In the genomic region with DNA sequence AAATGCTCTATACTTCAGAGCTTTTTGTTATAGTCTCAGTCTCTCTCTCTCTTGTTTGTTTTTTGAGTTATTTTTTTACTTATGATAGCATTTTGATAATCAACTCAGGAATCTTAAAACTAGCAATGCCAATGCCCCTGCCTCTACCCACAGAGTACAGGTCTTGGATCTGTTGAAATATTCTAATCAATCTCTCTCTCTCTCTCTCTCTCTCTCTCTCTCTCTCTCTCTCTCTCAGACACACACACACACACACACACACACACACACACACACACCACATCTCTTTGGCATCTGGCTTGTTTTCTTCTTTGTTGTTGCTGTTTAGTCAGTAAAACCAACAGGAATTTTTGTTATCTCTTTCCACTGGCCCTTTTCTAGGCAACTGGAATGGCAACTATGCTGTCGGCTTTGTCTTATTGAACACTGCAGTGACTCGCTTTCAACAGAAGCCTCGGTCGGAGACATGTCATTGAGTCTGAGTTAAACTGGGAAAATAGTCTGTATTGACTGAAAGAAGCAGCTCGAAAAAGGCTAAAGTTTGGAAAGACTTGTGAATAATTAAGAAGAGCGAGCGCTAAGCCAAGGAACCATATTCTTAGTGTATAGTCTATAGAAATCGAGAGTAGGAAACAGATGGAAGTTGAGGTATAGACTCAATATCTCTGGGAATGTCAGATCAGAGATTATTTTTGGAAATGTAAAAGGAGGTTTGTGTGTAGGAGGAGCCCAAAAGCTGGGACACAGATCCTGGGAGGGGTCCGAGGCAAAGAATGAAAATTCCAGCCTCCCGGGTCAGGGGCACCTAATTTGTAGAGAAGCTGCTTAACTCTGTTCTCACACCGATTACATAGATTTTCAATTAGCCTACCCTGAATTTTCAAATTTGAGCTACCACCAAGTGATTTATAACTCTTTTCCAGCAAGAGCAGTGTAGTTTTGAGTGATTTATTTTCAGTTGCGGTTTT, we compare ENCODE assay signal across 9 mouse cellular contexts. TPM values are rescaled to one million over a fixed set of nuclear protein-coding genes. Genes with fewer than 3 reads are reported as not detected.
DNase-seq lines count a peak whose midpoint lies in the region; ATAC-seq and TF ChIP-seq lines count a peak whose summit lies in the region.
"Had no signal": no experiment of that assay in that cellular context is flagged by ENCODE, and none has a peak within 500 bp of the region (broad histone marks: within the 10 kb centered on the region; RNA-seq: fewer than 3 reads in every experiment).

No protein-coding gene starts in this region.

- no peak overlapping the region for H3K27ac ChIP-seq in kidney, postnatal 0 days
- H3K27ac ChIP-seq in embryonic facial prominence, embryonic 15.5 days (replicated peaks) = no peak overlapping the region
- H3K27ac ChIP-seq in hindbrain, postnatal 0 days = no peak overlapping the region
- no peak overlapping the region for H3K27ac ChIP-seq in neural tube, embryonic 14.5 days (ENCODE audit: low read depth, low read length)
- H3K27ac ChIP-seq: liver, embryonic 13.5 days had no signal

- no peaks in the 10 kb centered on the region for H3K36me3 ChIP-seq in kidney, postnatal 0 days (ENCODE audit: insufficient read depth, low read length)
- no peaks in the 10 kb centered on the region for H3K36me3 ChIP-seq in embryonic facial prominence, embryonic 15.5 days
- H3K36me3 ChIP-seq in hindbrain, postnatal 0 days (ENCODE audit: insufficient read depth, low read length) = no peaks in the 10 kb centered on the region
- no peaks in the 10 kb centered on the region for H3K36me3 ChIP-seq in neural tube, embryonic 14.5 days (ENCODE audit: control insufficient read depth, insufficient read depth, low read length)
- H3K36me3 ChIP-seq: liver, embryonic 13.5 days had no signal

- H3K27me3 ChIP-seq in kidney, postnatal 0 days (ENCODE audit: insufficient read depth, low read length) = no peaks in the 10 kb centered on the region
- H3K27me3 ChIP-seq in embryonic facial prominence, embryonic 15.5 days = no peaks in the 10 kb centered on the region
- H3K27me3 ChIP-seq in hindbrain, postnatal 0 days (ENCODE audit: insufficient read depth, low read length) = no peaks in the 10 kb centered on the region
- H3K27me3 ChIP-seq in neural tube, embryonic 14.5 days (ENCODE audit: control insufficient read depth, insufficient read depth, low read length) = no peaks in the 10 kb centered on the region
- H3K27me3 ChIP-seq: liver, embryonic 13.5 days had no signal

- WGBS in kidney, postnatal 0 days = 76% methylated on average over 12 of the region's 12 CpGs
- 70% methylated on average over 12 of the region's 12 CpGs for WGBS in embryonic facial prominence, embryonic 15.5 days
- 31% methylated on average over 12 of the region's 12 CpGs for WGBS in hindbrain, postnatal 0 days
- WGBS in neural tube, embryonic 14.5 days = 40% methylated on average over 12 of the region's 12 CpGs

- no peaks in the 10 kb centered on the region for H3K9me3 ChIP-seq in kidney, postnatal 0 days (replicated peaks; ENCODE audit: low read length)
- H3K9me3 ChIP-seq in embryonic facial prominence, embryonic 15.5 days (replicated peaks) = no peaks in the 10 kb centered on the region
- H3K9me3 ChIP-seq in hindbrain, postnatal 0 days (ENCODE audit: low read length) = no peaks in the 10 kb centered on the region
- no peaks in the 10 kb centered on the region for H3K9me3 ChIP-seq in neural tube, embryonic 14.5 days (ENCODE audit: control insufficient read depth, low read length)
- H3K9me3 ChIP-seq: liver, embryonic 13.5 days had no signal

- peak overlapping the region; percentile 45 for H3K4me2 ChIP-seq in kidney, postnatal 0 days (ENCODE audit: low read length)
- 0 out of 2 replicates have a peak overlapping the region, but pooled peaks have one; percentile 19 for H3K4me2 ChIP-seq in embryonic facial prominence, embryonic 15.5 days (replicated peaks)
- H3K4me2 ChIP-seq in hindbrain, postnatal 0 days (ENCODE audit: low read depth, low read length) = peak overlapping the region; percentile 58
- peak overlapping the region; percentile 51 for H3K4me2 ChIP-seq in neural tube, embryonic 14.5 days (ENCODE audit: low read depth, low read length)

- TF ChIP-seq CTCF in kidney, postnatal 0 days (IDR thresholded peaks at IDR 0.05; ENCODE audit: low read depth) = no peak
- TF ChIP-seq CTCF in hindbrain, postnatal 0 days (IDR thresholded peaks at IDR 0.05; ENCODE audit: low read depth) = no peak

- ATAC-seq in kidney, postnatal 0 days (replicated peaks; ENCODE audit: low FRiP score, low read depth) = no peak
- no peak for ATAC-seq in embryonic facial prominence, embryonic 15.5 days (ENCODE audit: insufficient number of reproducible peaks, low FRiP score, low TSS enrichment, low read depth)
- no peak; the same call in 1 of the 2 replicates for ATAC-seq in hindbrain, postnatal 0 days
- ATAC-seq in neural tube, embryonic 14.5 days (ENCODE audit: low read depth) = no peak
- ATAC-seq in monocyte, adult 5-6 weeks (replicated peaks; ENCODE audit: insufficient number of reproducible peaks, low FRiP score, low TSS enrichment, poor library complexity, severe bottlenecking) = no peak

- H3K4me1 ChIP-seq in kidney, postnatal 0 days (replicated peaks; ENCODE audit: insufficient read depth, low read length) = no peaks in the 10 kb centered on the region
- H3K4me1 ChIP-seq in embryonic facial prominence, embryonic 15.5 days = no peaks in the 10 kb centered on the region
- H3K4me1 ChIP-seq in hindbrain, postnatal 0 days (ENCODE audit: insufficient read depth, low read length) = no peaks in the 10 kb centered on the region
- H3K4me1 ChIP-seq in neural tube, embryonic 14.5 days (ENCODE audit: control insufficient read depth, insufficient read depth, low read length) = no peaks in the 10 kb centered on the region
- H3K4me1 ChIP-seq: liver, embryonic 13.5 days had no signal

- no peak for DNase-seq in kidney, postnatal 0 days (ENCODE audit: low spot score)
- DNase-seq in kidney, adult 8-10 months = no peak
- peak; percentile 3 for DNase-seq in hindbrain, postnatal 0 days (ENCODE audit: low spot score)
- no peak for DNase-seq in right cerebral cortex, adult 18-20 months
- no peak for DNase-seq in gastrocnemius, adult 8-10 months (ENCODE audit: low spot score in 2 of 2)
- DNase-seq: liver, embryonic 13.5 days had no signal

- no peak overlapping the region for H3K9ac ChIP-seq in kidney, postnatal 0 days (ENCODE audit: low read depth, low read length)
- H3K9ac ChIP-seq in embryonic facial prominence, embryonic 15.5 days = no peak overlapping the region
- no peak overlapping the region for H3K9ac ChIP-seq in hindbrain, postnatal 0 days (replicated peaks; ENCODE audit: low read length)
- H3K9ac ChIP-seq in neural tube, embryonic 14.5 days (replicated peaks; ENCODE audit: low read depth, low read length) = no peak overlapping the region
- H3K9ac ChIP-seq: liver, embryonic 13.5 days had no signal

- 0 out of 2 replicates have a peak overlapping the region, but pooled peaks have one; percentile 17 for H3K4me3 ChIP-seq in kidney, postnatal 0 days (replicated peaks; ENCODE audit: low read depth, low read length)
- 0 out of 2 replicates have a peak overlapping the region, but pooled peaks have one; percentile 3 for H3K4me3 ChIP-seq in embryonic facial prominence, embryonic 15.5 days (replicated peaks)
- peak overlapping the region; percentile 28 for H3K4me3 ChIP-seq in hindbrain, postnatal 0 days (ENCODE audit: low read length)
- H3K4me3 ChIP-seq in neural tube, embryonic 14.5 days (ENCODE audit: low read depth, low read length) = peak overlapping the region; percentile 3; the same call in 1 of the 2 replicates
- H3K4me3 ChIP-seq: liver, embryonic 13.5 days had no signal

RNA-seq across cellular contexts. Expression of a gene that starts 47.0 kb away (rescaled TPM):
- polyA plus RNA-seq in kidney, postnatal 0 days (2015; fragmentation: Nextera tagmentation; extraction: Ambion mirVana) = 2.9 and 4.1 TPM in 2 replicates
- 4.7 and 5.1 TPM in 2 replicates for polyA plus RNA-seq in embryonic facial prominence, embryonic 15.5 days (2015; fragmentation: Nextera tagmentation; extraction: Ambion mirVana)
- total RNA-seq in hindbrain, postnatal 0 days (2014; rRNA removed) = 21.0 and 28.9 TPM in 2 replicates
- 19.5 and 23.2 TPM in 2 replicates for polyA plus RNA-seq in hindbrain, postnatal 0 days (2015; fragmentation: Nextera tagmentation; extraction: Ambion mirVana)
- polyA plus RNA-seq in neural tube, embryonic 14.5 days (2014; fragmentation: Nextera tagmentation; extraction: Ambion mirVana) = 41.5 and 43.9 TPM in 2 replicates
- under 1 TPM; 0.24 to 0.54 (median 0.36) TPM for total RNA-seq in gastrocnemius, adult 8-10 months (2022)
- not detected in 3 replicates for total RNA-seq in monocyte, adult 5-6 weeks (2017)
